Mouse (Mus musculus) G1E-ER4 (cell line): ENCODE data around the gene Srpk2. TPM values are rescaled to one million over a fixed set of nuclear protein-coding genes. Genes with fewer than 3 reads are reported as not detected.

Source experiments
- GATA1 ChIP-seq: IDR thresholded peaks from one replicate; pipeline ENCODE4 v1.8.0; 2012; ENCODE audit warnings: low read length, inconsistent platforms
- polyA plus RNA-seq: library from polyadenylated mRNA; stranded (reverse); fragments of >175 nt; gene quantifications from 2 replicates; pipeline ENCODE4 v1.2.3, GENCODE M21; 2012

Gene Srpk2
- polyA plus RNA-seq, 1 experiment = 13.3 TPM

DNA sequence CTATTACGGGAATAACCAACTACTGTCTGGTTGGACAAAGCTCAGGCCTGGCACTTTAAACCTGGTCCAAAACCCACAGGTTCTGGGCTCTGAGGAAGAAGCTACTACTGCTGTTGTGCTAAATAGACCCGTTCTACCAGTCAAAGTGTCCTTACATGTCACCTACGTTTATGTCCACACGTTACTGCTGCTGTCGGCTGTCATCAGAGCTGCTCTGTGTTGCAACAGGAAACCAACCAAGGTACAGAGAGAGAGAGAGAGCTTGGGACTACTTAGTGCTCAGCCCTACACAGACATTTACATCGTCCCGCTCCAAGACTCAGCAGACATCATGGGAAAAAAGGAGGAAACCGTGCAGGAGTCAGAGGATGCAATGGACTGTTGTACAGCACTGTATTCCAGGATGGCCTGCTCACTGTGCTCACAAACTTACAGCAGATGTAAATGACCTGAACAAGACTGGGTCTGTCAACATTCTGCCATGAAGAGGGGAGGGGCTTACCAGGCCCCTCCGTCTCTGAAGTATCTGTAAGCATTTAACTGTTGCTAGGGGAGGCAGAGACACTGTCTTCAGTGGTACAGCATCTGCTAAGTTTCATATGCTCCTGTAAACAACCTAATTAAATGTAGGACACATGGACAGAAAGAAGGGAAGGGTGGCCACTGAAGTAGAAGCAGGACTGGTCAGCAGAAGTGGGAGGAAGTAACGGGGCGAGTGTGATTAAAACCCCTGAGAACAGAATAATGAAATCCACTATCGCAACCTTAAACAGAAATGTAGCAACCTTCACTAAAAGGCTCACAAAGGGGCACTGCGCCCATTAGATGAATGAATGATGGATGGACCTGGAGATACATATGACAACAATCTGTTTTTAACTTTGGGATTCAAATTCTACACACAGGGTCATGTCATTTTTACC, 97.6 kb downstream of the Srpk2 start:
- TF ChIP-seq GATA1 = no peak

DNA sequence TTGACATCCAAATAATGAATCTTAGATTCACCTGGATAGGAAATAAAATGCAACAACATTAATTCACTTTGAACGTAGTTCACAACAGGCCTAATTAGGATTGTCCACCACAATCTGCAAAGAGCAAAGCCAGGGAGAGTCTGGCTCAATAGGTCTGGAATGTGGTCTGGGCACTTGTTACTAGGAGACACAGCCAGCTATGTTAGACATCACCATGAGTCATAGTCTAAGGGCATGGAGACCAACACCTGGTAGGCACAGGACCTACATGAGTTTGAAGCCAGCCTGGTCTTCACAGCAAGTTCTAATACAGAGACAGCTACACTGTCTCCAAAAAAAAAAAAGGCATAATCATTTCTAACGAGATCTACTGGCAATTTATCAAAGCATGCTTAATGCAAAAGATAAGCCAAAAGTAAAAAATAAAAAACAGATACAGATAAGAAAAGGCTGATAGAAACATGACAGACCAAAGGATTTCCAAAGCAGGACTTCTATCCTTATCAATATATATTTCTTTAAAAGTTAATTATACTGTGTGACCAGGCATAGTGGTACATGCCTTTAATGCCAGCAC, 102.8 kb downstream of the Srpk2 start:
- no peak for TF ChIP-seq GATA1

DNA sequence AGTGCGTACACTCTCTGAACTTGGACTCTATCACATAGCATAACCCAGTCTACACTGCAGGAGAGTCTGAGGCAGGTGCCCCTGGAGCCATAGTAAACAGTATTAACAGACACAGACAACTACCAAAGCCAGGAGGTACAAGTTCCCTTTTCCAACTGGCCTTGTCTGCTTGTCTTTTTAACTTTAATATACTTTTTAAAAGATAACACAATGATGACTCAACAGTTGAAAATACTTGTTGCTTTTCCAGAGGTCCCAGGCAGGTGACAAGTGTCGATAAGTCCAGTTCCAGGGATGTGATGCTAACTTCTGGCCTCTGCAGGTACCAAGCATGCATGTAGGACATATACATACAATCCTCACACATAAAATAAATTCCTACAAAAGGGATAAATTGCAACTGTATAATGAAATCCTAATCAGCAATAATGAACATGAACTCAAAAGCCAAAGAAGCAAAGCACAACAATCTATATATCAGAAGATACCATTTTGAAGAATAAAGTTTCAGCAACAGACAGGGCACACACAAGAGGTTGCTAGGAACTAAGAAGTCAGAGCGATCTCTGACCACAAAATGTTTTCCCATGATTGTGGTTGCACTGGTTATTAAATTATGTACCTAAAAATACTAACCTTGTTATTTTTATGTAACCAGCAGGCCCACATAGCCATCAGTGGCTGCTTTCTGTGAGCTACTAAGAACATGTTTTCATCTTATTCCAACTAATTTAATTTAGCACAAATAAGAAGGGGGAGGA, 105.1 kb downstream of the Srpk2 start:
- no peak for TF ChIP-seq GATA1

DNA sequence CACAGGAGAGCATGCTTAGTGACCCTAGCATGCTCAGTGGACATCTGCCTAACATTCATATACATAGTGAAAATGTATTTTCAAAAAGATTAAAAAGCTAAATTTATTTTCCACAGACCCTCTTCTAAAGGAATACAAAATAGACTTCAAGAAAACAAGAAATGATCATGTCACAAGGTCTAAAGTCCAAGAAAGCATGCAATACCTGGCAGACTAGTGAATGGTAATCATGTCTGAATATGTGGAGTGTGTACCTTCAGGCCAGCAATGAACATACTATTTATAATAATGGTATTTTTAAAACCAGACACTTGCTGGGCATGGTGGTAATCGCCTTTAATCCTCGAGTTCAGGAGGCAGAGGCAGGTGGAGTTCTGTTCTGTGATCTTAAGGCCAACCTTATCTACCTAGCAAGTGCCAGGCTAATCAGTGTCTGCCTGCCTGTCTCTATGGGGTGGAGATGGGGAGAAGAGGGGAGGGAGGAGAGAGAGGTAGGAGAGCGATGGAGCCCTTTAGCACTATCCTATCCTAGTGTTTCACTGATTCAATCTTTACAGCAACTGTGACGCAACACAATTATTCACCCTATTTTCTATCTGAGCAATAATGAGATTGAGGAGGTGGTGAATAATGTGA, 106.0 kb downstream of the Srpk2 start:
- no peak for TF ChIP-seq GATA1

DNA sequence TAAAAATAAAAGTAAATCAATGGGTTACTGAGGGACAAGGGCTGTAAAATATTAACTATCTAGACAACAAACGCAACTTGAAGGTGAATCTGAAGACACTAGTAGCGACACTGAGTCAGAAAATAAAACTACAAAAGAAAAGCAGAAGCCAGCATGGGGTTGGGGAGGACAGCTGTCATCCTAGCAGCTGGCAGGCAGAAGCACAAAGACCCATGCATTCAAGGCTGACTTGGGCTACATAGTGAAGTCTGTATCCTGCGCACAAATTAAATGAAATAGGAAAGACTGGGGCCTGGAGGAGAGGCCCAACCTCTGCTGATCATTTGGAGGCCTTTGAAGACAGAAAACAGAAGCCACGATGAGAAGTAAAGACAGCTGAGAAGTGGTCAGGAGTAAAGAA, 106.6 kb downstream of the Srpk2 start:
- TF ChIP-seq GATA1 = no peak

DNA sequence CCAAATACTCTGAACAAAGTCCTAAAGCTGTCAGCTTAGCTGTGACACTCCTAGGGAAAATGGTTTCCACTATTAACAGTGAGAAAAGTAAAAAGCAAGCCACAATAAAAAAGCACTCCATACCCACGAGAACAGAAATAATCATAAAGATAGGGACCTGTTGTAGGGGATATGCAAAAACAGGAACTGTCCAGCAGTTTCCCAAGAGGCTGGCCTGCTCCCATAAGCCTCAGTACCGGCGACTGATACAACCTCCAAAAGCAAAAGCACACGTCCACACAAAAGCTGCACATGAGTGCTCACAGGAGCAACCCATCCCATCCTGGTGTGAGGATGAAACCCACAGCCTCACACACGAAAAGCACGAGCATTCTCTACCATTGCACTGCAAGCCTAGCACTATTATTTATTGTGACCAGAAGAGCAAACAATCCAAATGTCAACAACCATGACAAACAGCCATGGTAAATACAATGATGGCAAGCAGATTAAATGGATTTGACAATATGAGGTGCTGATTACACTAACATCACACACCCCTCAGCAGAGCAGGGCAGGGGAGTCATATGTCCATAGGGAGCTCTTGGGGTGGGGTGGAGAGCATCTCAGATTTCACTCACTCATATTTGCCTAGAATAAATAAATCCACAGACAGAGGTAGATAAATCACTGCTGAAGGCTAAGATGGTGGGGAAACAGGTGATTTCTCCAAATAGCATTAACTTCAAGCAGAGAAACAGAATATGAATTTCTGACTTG, 107.9 kb downstream of the Srpk2 start:
- no peak for TF ChIP-seq GATA1

DNA sequence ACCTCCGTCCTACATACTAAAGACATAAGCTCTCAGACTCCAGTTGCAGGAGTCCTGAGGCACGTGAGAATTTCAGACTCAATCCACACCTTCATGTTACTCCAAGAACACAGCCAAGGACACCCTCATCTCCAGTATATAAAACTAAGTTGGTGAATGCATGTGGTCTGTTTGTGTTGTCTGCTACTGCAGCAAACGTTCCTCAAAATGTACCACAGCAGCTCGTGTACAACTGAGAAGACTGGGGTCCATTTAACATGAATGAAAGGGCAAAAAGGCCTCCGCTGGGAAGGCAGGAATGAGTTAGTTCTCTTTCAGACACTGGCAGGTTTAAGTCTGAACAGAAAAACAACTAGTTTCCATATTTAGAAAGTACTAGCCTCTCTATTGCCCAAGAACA, 110.5 kb downstream of the Srpk2 start:
- TF ChIP-seq GATA1 = no peak

DNA sequence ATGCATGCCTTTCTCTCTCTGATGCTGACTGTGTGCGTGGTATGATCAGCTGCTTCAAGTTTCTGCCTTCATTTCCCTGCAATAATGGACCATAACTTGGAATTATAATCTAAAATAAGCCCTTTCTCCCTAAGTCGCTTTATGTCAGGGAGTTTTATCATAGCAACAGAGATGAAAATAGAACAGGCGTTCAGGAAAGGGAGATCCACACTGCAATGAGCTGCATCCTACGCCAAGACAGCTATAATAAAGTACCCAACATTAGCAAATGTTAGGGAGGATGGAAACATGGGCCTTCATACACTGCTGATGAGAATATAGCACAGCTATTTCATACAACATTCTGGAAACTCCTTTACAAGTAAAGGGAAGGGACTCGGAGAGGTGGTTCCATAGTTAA, 116.2 kb downstream of the Srpk2 start:
- TF ChIP-seq GATA1 = no peak

DNA sequence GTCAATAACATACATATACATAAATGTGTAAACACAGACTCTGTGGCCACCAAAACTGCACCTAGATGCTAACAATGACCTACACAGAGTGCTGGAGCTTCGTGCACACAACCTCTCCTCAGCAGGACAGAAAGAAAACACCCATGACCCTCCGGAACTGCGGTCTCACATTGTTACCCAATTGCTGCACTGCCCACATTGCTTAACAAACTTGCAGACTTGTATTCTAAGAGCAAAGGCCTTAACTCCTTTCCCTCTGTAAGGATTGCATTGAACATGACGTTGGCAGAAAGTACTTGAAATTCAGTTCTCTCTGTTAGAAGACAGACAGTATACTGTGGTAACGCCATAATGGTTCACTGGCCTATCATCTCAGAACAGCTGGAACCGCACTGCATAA, 118.0 kb downstream of the Srpk2 start:
- TF ChIP-seq GATA1 = no peak

DNA sequence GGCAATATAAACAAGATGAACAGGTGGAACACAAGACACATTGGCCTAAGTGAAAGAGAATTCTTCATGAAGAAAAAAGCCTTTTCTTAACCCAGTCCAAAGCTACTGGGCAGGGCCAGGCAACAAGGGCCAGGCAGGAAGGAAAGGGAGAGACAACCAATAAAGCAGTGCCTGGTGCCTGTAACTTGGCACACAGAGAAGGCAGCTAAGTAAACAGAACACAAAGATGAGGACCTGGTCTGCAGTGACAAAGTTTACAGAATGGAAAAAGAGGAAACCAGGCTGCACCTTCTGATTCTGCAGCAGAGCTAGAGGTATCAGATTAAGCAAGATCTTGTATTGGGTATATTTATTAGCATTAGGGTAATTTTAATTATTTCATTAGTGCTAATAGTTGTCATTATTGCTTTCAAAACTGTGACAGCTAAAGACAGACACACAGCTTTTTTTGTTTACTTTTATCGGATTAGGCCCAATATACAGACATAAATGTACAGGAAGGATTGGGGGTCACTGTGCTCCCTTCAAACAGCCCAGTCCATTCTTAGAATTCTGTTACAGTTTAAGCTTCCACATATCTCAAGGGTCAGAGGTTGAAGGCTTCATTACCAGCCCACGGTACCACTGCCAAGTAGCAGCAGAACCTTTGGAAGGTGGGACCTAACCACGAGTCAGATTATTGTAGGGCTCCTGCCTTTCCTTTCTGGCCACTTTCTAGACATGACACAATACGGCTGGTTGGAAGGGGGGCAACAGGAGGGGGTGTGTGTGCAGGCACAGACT, 121.9 kb downstream of the Srpk2 start:
- no peak for TF ChIP-seq GATA1

DNA sequence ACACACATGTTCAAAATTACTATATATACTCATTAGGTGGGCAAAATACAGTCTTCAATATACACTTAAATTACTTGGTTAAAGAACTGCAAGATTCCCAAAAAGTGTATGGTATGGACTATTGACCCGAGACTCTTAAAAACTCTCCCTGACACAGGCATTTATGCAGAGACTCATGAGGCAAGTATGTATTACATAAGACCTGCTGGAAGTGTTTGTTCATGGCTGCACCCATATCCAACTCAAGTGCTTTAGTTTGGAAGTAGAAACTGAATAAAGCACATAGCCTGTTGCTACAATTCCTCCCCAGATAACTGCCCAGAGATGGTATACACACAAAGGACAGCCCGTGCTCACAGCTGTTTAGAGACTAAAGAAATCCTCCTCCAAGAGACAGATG, 123.2 kb downstream of the Srpk2 start:
- no peak for TF ChIP-seq GATA1

DNA sequence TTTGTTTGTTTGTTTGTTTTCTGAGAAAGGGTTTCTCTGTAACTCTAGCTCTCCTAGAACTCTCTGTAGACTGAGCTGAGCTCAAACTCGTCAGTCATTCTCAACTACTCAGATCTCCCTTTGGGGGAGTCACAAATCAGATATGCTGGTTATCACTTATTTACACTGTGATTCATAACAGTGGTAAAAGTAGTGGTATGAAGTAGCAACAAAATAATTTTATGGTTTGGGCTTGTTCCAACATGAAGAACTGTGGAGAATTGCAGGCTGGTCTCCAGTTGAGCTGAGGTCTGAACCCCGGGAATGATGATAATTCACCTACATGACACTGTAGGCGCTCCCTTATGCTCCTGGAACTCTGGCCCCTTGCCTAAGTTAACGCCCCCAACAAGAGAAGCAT, 124.2 kb downstream of the Srpk2 start:
- TF ChIP-seq GATA1 = no peak

DNA sequence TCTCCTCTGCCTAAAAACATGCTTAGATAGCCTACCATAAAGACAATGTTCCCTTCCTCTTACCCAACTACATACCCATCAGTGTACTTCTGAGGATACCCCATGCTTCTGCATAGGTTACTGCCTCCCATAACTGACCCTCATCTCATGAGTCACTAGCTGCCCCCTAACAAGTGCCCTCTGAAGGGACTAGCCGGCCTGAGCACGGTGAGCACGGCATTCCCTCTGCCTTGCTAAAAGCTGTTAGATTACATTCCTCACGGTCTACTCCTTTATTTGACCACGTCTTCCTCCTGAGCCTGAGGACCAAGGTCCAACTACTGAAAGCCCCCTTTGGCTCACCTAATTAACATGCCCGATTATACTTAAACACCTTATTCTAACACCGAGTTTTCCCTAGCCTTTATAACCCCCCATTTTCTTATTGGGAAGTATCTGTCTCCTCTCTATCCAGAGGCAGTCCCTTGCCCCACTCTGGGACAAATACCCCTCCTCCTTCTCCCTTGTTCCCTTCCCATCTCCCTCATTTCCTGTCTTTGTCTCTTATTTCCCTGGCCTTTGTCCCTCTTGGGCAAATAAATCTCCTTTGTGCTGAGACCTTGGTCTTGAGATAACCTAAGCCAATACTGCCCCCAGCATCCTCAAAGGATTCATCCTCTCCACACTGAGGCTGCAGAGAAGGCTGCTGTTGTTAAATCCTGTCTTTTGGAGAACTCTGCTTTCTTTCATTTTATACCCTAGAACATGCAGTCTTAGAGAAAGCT, 128.2 kb downstream of the Srpk2 start:
- TF ChIP-seq GATA1 = no peak

DNA sequence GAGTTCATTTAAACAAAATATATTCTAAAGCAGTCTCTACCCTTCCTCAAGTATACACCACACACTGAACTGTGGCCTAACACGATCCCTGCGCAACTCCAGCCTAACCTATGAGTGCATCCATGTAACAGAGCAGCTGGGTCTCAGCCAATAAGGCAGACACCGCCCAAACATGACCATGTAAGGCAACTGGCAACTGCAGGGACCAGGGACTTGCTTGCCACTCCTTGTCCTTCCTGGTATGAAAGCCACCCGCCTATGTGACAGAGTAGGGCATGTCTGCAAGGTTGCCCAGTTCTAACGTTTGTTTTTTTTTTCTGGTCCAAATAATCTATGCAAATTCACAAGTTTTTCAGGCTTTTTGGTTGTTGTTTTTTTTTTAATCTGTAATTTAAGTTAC, 132.7 kb downstream of the Srpk2 start:
- no peak for TF ChIP-seq GATA1
